Comparison of ENCODE assay signal across 8 mouse cellular contexts in the genomic region with DNA sequence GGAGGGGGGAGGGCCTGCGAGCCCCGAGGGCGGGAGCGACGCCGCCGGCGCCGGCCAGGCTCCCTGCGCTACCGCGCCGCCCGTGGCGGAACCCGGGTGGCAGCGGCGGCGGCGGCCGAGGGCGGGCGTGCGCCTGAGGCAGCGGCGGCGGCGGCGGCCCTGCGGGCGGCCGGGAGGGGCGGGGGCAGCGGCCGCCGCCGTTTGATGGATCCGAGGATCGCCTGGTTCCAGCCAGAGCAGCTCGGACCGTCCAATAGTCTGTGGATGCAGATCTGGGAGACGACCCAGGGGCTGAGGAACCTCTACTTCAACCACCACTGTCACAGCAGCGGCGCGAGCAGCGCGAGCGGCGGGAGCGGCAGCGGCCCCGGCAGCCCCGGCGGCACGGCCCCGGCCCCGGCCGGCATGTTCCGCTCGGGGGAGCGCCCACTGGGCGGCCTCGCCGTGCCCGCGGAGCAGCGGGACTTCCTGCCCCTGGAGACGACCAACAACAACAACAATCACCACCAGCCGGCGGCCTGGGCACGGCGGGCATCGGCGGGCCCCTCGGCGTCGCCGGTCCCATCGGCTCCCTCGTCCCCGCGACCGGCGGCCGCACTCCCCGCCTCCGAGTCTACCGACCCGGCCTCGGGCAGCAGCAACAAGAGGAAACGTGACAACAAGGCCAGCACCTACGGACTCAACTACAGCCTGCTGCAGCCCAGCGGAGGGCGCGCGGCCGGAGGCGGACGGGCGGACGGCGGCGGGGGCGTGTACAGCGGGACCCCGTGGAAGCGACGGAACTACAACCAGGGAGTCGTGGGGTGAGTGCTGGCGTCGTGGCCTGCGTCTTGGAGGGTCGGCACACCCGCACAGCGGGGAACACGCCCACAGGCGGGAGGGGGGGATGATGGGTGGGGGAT. TPM values are rescaled to one million over a fixed set of nuclear protein-coding genes. Genes with fewer than 3 reads are reported as not detected.
DNase-seq lines count a peak whose midpoint lies in the region; ATAC-seq and TF ChIP-seq lines count a peak whose summit lies in the region.

No protein-coding gene starts in this region.

- peaks cover 3% of the 10 kb centered on the region for H3K4me1 ChIP-seq in bone marrow, adult 2 months (ENCODE audit: control insufficient read depth, insufficient read depth, low read length)
- peaks cover 43% of the 10 kb centered on the region for H3K4me1 ChIP-seq in erythroblast, embryonic 14.5 days (ENCODE audit: control insufficient read depth)
- H3K4me1 ChIP-seq in heart, embryonic 15.5 days (replicated peaks): peaks cover 39% of the 10 kb centered on the region
- H3K4me1 ChIP-seq in kidney, postnatal 0 days (replicated peaks; ENCODE audit: insufficient read depth, low read length): peaks cover 19% of the 10 kb centered on the region
- peaks cover 30% of the 10 kb centered on the region for H3K4me1 ChIP-seq in neural tube, embryonic 12.5 days
- peaks cover 9% of the 10 kb centered on the region; the same call in 1 of the 2 replicates for H3K4me1 ChIP-seq in stomach, postnatal 0 days (replicated peaks; ENCODE audit: control insufficient read depth, insufficient read depth)

- TF ChIP-seq POLR2A in bone marrow, adult 2 months (IDR thresholded peaks at IDR 0.05; ENCODE audit: borderline replicate concordance, control insufficient read depth, low read depth, low read length): no peak

- WGBS in bone marrow, adult 2 months: 3% methylated on average over 115 of the region's 117 CpGs
- WGBS in heart, embryonic 15.5 days: under 1% methylated on average over 59 of the region's 117 CpGs
- WGBS in kidney, postnatal 0 days: under 1% methylated on average over 101 of the region's 117 CpGs
- under 1% methylated on average over 117 of the region's 117 CpGs for WGBS in neural tube, embryonic 12.5 days
- WGBS in stomach, postnatal 0 days: under 1% methylated on average over 56 of the region's 117 CpGs

- H3K27me3 ChIP-seq in erythroblast, embryonic 14.5 days (ENCODE audit: control insufficient read depth): no peaks in the 10 kb centered on the region
- no peaks in the 10 kb centered on the region for H3K27me3 ChIP-seq in heart, embryonic 15.5 days
- no peaks in the 10 kb centered on the region for H3K27me3 ChIP-seq in kidney, postnatal 0 days (ENCODE audit: insufficient read depth, low read length)
- no peaks in the 10 kb centered on the region for H3K27me3 ChIP-seq in neural tube, embryonic 12.5 days (replicated peaks)
- H3K27me3 ChIP-seq in stomach, postnatal 0 days (ENCODE audit: control insufficient read depth, insufficient read depth, low read length): no peaks in the 10 kb centered on the region

- H3K36me3 ChIP-seq in erythroblast, embryonic 14.5 days (ENCODE audit: control insufficient read depth): peaks cover 31% of the 10 kb centered on the region
- H3K36me3 ChIP-seq in heart, embryonic 15.5 days: no peaks in the 10 kb centered on the region
- H3K36me3 ChIP-seq in kidney, postnatal 0 days (ENCODE audit: insufficient read depth, low read length): no peaks in the 10 kb centered on the region
- no peaks in the 10 kb centered on the region for H3K36me3 ChIP-seq in neural tube, embryonic 12.5 days
- H3K36me3 ChIP-seq in stomach, postnatal 0 days (ENCODE audit: control insufficient read depth, insufficient read depth, low read length): no peaks in the 10 kb centered on the region; the same call in 1 of the 2 replicates

- peak overlapping the region; percentile 91 for H3K4me3 ChIP-seq in bone marrow, adult 2 months (replicated peaks; ENCODE audit: control insufficient read depth, low read depth, low read length)
- H3K4me3 ChIP-seq in erythroblast, embryonic 14.5 days (replicated peaks): peak overlapping the region; percentile 94
- H3K4me3 ChIP-seq in heart, embryonic 15.5 days: peak overlapping the region; percentile 82
- peak overlapping the region; percentile 92 for H3K4me3 ChIP-seq in kidney, postnatal 0 days (replicated peaks; ENCODE audit: low read depth, low read length)
- H3K4me3 ChIP-seq in neural tube, embryonic 12.5 days: peak overlapping the region; percentile 93
- H3K4me3 ChIP-seq in stomach, postnatal 0 days (ENCODE audit: low read depth, low read length): peak overlapping the region; percentile 85

- H3K27ac ChIP-seq in bone marrow, adult 2 months (ENCODE audit: control insufficient read depth, insufficient read depth, low read depth, low read length, poor library complexity): peak overlapping the region; percentile 100
- H3K27ac ChIP-seq in heart, embryonic 15.5 days: peak overlapping the region; percentile 99
- peak overlapping the region; percentile 98 for H3K27ac ChIP-seq in kidney, postnatal 0 days
- peak overlapping the region; percentile 93 for H3K27ac ChIP-seq in neural tube, embryonic 12.5 days
- H3K27ac ChIP-seq in stomach, postnatal 0 days (replicated peaks): peak overlapping the region; percentile 95

- peak overlapping the region; percentile 89 for H3K4me2 ChIP-seq in heart, embryonic 15.5 days
- H3K4me2 ChIP-seq in kidney, postnatal 0 days (ENCODE audit: low read length): peak overlapping the region; percentile 94
- H3K4me2 ChIP-seq in neural tube, embryonic 12.5 days (replicated peaks): peak overlapping the region; percentile 97
- peak overlapping the region; percentile 95 for H3K4me2 ChIP-seq in stomach, postnatal 0 days (replicated peaks; ENCODE audit: low read depth)

- H3K9me3 ChIP-seq in erythroblast, embryonic 14.5 days (ENCODE audit: control insufficient read depth, low read length): no peaks in the 10 kb centered on the region
- H3K9me3 ChIP-seq in heart, embryonic 15.5 days (replicated peaks): no peaks in the 10 kb centered on the region
- no peaks in the 10 kb centered on the region for H3K9me3 ChIP-seq in kidney, postnatal 0 days (replicated peaks; ENCODE audit: low read length)
- no peaks in the 10 kb centered on the region for H3K9me3 ChIP-seq in neural tube, embryonic 12.5 days
- no peaks in the 10 kb centered on the region for H3K9me3 ChIP-seq in stomach, postnatal 0 days (ENCODE audit: control insufficient read depth, low read length)

- peak; percentile 47 for DNase-seq in kidney, postnatal 0 days (ENCODE audit: low spot score)
- peak; percentile 40 to 49 for DNase-seq in lung, adult 18-20 months
- DNase-seq in stomach, postnatal 0 days (ENCODE audit: low spot score): peak; percentile 42

- TF ChIP-seq CTCF in bone marrow, adult 2 months (IDR thresholded peaks at IDR 0.05; ENCODE audit: control insufficient read depth, insufficient read depth, low read length): no peak
- no peak for TF ChIP-seq CTCF in kidney, postnatal 0 days (IDR thresholded peaks at IDR 0.05; ENCODE audit: low read depth)
- TF ChIP-seq CTCF in stomach, postnatal 0 days (IDR thresholded peaks at IDR 0.05; ENCODE audit: low read depth): 0 out of 2 replicates have a peak, but pooled peaks have one; percentile 9

- TF ChIP-seq EP300 in stomach, postnatal 0 days (optimal IDR thresholded peaks at IDR 0.05): no peak

- H3K9ac ChIP-seq in heart, embryonic 15.5 days: peak overlapping the region; percentile 83
- peak overlapping the region; percentile 88 for H3K9ac ChIP-seq in kidney, postnatal 0 days (ENCODE audit: low read depth, low read length)
- peak overlapping the region; percentile 88 for H3K9ac ChIP-seq in neural tube, embryonic 12.5 days
- peak overlapping the region; percentile 83 for H3K9ac ChIP-seq in stomach, postnatal 0 days (ENCODE audit: low read length)

- ATAC-seq in CD4-positive, CD25-positive, alpha-beta regulatory T cell, adult 4 months: peak; percentile 19
- peak; percentile 27 for ATAC-seq in heart, embryonic 15.5 days (replicated peaks; ENCODE audit: insufficient number of reproducible peaks, insufficient read depth, low FRiP score, low read depth)
- ATAC-seq in kidney, postnatal 0 days (replicated peaks; ENCODE audit: low FRiP score, low read depth): peak; percentile 25
- ATAC-seq in neural tube, embryonic 12.5 days (ENCODE audit: low FRiP score, low read depth): peak; percentile 71
- peak; percentile 58 for ATAC-seq in stomach, postnatal 0 days (ENCODE audit: low FRiP score, low TSS enrichment)

RNA-seq across cellular contexts. Expression of gene Tent4b, which starts 0.9 kb away (rescaled TPM):
- 10 to 100 TPM in 1 of 2 experiments, 1 to 10 TPM in 1; 7.6 to 13.7 TPM for polyA plus RNA-seq in CD4-positive, CD25-positive, alpha-beta regulatory T cell, adult 4 months (2017; shearing (Covaris generic))
- polyA plus RNA-seq in bone marrow, adult 2 months (2011; ENCODE audit: insufficient read depth, insufficient read length, low replicate concordance, missing spikeins): 9.0 and 15.1 TPM in 2 replicates
- polyA plus RNA-seq in erythroblast, embryonic 14.5 days (2012): 0.27 and 0.56 TPM in 2 replicates
- 5.3 and 6.9 TPM in 2 replicates for polyA plus RNA-seq in heart, embryonic 15.5 days (2015; fragmentation: Nextera tagmentation; extraction: Ambion mirVana)
- 7.3 and 7.6 TPM in 2 replicates for polyA plus RNA-seq in kidney, postnatal 0 days (2015; fragmentation: Nextera tagmentation; extraction: Ambion mirVana)
- polyA plus RNA-seq in neural tube, embryonic 12.5 days (2016; fragmentation: Nextera tagmentation; extraction: Ambion mirVana): 12.2 and 13.2 TPM in 2 replicates
- 3.4 and 3.6 TPM in 2 replicates for polyA plus RNA-seq in stomach, postnatal 0 days (2015; fragmentation: Nextera tagmentation; extraction: Ambion mirVana)

Comparison
In these comparisons a context has a peak if more than half of its experiments do, and no peak if none do; other contexts are left out.
1. Peak in every context shown above with its lines: DNase-seq, ATAC-seq, H3K4me3 ChIP-seq and H3K27ac ChIP-seq.
2. ATAC-seq: peak in every context shown above with its lines; median percentile 71 in neural tube, embryonic 12.5 days; 58 in stomach, postnatal 0 days; 27 in heart, embryonic 15.5 days; 25 in kidney, postnatal 0 days; 19 in CD4-positive, CD25-positive, alpha-beta regulatory T cell, adult 4 months.